Mouse (Mus musculus) myocyte (in vitro differentiated cells): ENCODE results near the gene Met. TPM values are rescaled to one million over a fixed set of nuclear protein-coding genes. Genes with fewer than 3 reads are reported as not detected.
A peak's percentile ranks its signal among the peaks of the same experiment; 100 is the strongest.

Experiments used
- H3K27me3 ChIP-seq: one replicate; pipeline ENCODE4 v1.6.1; 2011; ENCODE audit not compliant: control insufficient read depth, insufficient read depth, insufficient read length
- H3K36me3 ChIP-seq: one replicate; pipeline ENCODE4 v1.6.1; 2011; ENCODE audit not compliant: control insufficient read depth, insufficient read depth
- H3K4me2 ChIP-seq: one replicate; pipeline ENCODE4 v1.6.1; 2011; ENCODE audit warnings: low read depth, control low read depth
- H3K4me3 ChIP-seq: one replicate; pipeline ENCODE4 v1.5.1; 2011; ENCODE audit warnings: mild to moderate bottlenecking, control low read depth, moderate library complexity
- H3K79me2 ChIP-seq: one replicate; pipeline ENCODE4 v1.6.1; 2011; ENCODE audit not compliant: control insufficient read depth, insufficient read depth
- H3ac ChIP-seq: one replicate; pipeline ENCODE4 v1.6.1; 2011; ENCODE audit not compliant: control insufficient read depth, insufficient read length
- CEBPB ChIP-seq: IDR thresholded peaks from 2 replicates; pipeline ENCODE4 v1.6.1; 2011; ENCODE audit warnings: mild to moderate bottlenecking, moderate library complexity; ENCODE audit not compliant: poor library complexity, insufficient read depth, severe bottlenecking
- E2F4 ChIP-seq: IDR thresholded peaks from one replicate; pipeline ENCODE4 v1.6.1; 2011; ENCODE audit warnings: mild to moderate bottlenecking, control low read depth, moderate library complexity; ENCODE audit not compliant: insufficient read depth
- MAX ChIP-seq: IDR thresholded peaks from one replicate; pipeline ENCODE4 v1.6.1; 2011; ENCODE audit warnings: low read depth, mild to moderate bottlenecking, control low read depth
- MYOD1 ChIP-seq, 3 experiments: IDR thresholded peaks; one replicate each; pipeline ENCODE4 v1.6.1; 2011; ENCODE audit warnings: control low read depth in 2 of 3, low read depth in 2 of 3, mild to moderate bottlenecking in 2 of 3, moderate library complexity in 1 of 3; ENCODE audit not compliant: insufficient read length in 2 of 3, control insufficient read depth in 1 of 3
- MYOG ChIP-seq, 3 experiments: IDR thresholded peaks; one replicate each; pipeline ENCODE4 v1.6.1; 2011; ENCODE audit warnings: control low read depth in 2 of 3, low read depth in 2 of 3, mild to moderate bottlenecking in 2 of 3; ENCODE audit not compliant: insufficient read length in 2 of 3, control insufficient read depth in 1 of 3, insufficient read depth in 1 of 3
- POLR2A ChIP-seq: IDR thresholded peaks from one replicate; pipeline ENCODE4 v1.6.1; 2011; ENCODE audit warnings: low read depth, mild to moderate bottlenecking, control low read depth, moderate library complexity; ENCODE audit not compliant: insufficient read length
- POLR2AphosphoS2 ChIP-seq: IDR thresholded peaks from one replicate; pipeline ENCODE4 v1.6.1; 2011; ENCODE audit warnings: low read depth, control low read depth; ENCODE audit not compliant: insufficient read length
- REST ChIP-seq: IDR thresholded peaks from one replicate; pipeline ENCODE4 v1.6.1; 2011; ENCODE audit warnings: mild to moderate bottlenecking, control low read depth, moderate library complexity; ENCODE audit not compliant: insufficient read depth, insufficient read length
- SRF ChIP-seq: IDR thresholded peaks from one replicate; pipeline ENCODE4 v1.6.1; 2011; ENCODE audit warnings: low read depth; ENCODE audit not compliant: control insufficient read depth, insufficient read length
- TCF12 ChIP-seq: IDR thresholded peaks from one replicate; pipeline ENCODE4 v1.6.1; 2011; ENCODE audit warnings: mild to moderate bottlenecking, control low read depth; ENCODE audit not compliant: poor library complexity, insufficient read depth, severe bottlenecking
- TCF3 ChIP-seq: IDR thresholded peaks from one replicate; pipeline ENCODE4 v1.6.1; 2011; ENCODE audit warnings: low read depth, control low read depth; ENCODE audit not compliant: insufficient read length
- USF1 ChIP-seq: IDR thresholded peaks from one replicate; pipeline ENCODE4 v1.6.1; 2011; ENCODE audit warnings: low read depth, mild to moderate bottlenecking, control low read depth, moderate library complexity
- polyA plus RNA-seq: library from polyadenylated mRNA; unstranded; fragments of >200 nt; fragmentation: generic; extraction: Trizol; gene quantifications from one replicate; pipeline ENCODE4 v1.2.1, GENCODE M21; 2012; ENCODE audit warnings: missing spikeins

Met gene
- polyA plus RNA-seq, 1 experiment = 4.5 TPM

- no peak for TF ChIP-seq E2F4
- no peak for TF ChIP-seq MYOD1 (IDR thresholded peaks at IDR 0.05; ENCODE audit: control insufficient read depth in 1 of 3, insufficient read length in 2 of 3, low read depth in 2 of 3)
- TF ChIP-seq CEBPB = no peak
- no peak for TF ChIP-seq TCF3
- TF ChIP-seq REST = no peak
- no peak for TF ChIP-seq MAX
- TF ChIP-seq TCF12 = no peak
- TF ChIP-seq MYOG (IDR thresholded peaks at IDR 0.05; ENCODE audit: control insufficient read depth in 1 of 3, insufficient read depth in 1 of 3, insufficient read length in 2 of 3, low read depth in 2 of 3) = no peak
- no peak for TF ChIP-seq USF1
- TF ChIP-seq POLR2A = no peak
- TF ChIP-seq POLR2AphosphoS2 = no peak
- no peak for TF ChIP-seq SRF
- H3ac ChIP-seq = no peak overlapping the region
- H3K4me3 ChIP-seq = no peak overlapping the region
- H3K4me2 ChIP-seq = no peak overlapping the region
- no peaks in the 10 kb centered on the region for H3K27me3 ChIP-seq
- H3K36me3 ChIP-seq = peaks cover 10% of the 10 kb centered on the region
- peaks cover under 1% of the 10 kb centered on the region for H3K79me2 ChIP-seq
Measured at GRCm38 (mm10) chr6:17506831-17507230, 43.2 kb downstream of the Met start.

- no peaks in the 10 kb centered on the region for H3K79me2 ChIP-seq
- no peak overlapping the region for H3ac ChIP-seq
- H3K4me2 ChIP-seq = no peak overlapping the region
- no peak overlapping the region for H3K4me3 ChIP-seq
- peaks cover 5% of the 10 kb centered on the region for H3K36me3 ChIP-seq
- TF ChIP-seq POLR2AphosphoS2 = no peak
- no peaks in the 10 kb centered on the region for H3K27me3 ChIP-seq
Measured at GRCm38 (mm10) chr6:17508184-17508583, 44.6 kb downstream of the Met start.

DNA sequence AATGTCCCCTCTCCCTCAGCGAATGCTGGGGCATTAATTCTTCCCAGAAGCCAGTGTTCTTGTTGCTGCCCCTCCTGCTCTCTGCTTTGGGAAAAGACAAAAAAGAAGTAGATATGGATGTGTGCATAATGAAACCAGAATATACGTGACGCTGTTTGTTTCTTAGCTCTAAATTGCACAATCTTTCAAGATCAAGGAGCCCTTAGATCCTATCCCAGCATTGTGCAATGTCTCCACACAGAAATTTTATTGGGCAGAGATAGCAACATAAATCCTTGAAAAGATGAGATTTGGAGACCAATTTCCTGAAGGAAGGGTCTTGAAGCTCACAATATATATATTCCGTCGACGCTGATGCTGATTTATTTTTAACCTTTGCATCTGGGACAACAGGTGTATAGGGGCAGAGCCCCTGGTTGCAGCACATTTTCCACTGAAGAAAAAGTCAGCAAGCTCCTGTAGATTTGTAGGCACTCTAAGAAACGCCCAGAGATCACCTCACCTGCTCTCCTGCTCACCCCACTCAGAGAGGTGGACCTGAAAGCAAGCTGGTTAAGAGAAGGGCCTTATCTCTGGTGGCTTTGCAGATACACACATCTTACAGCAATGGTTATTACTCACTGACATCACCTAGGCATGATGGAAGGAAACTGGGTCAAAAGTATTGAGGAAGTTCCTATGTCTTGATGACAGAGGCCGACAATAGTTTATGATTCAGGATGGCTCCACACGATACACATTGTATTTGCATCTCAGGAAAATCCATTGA is 45.2 kb downstream of the Met start:
- no peaks in the 10 kb centered on the region for H3K79me2 ChIP-seq
- H3K4me2 ChIP-seq = no peak overlapping the region
- peaks cover 5% of the 10 kb centered on the region for H3K36me3 ChIP-seq
- no peak for TF ChIP-seq TCF12
- TF ChIP-seq MAX = no peak
- no peak for TF ChIP-seq USF1
- TF ChIP-seq E2F4 = no peak
- no peak for TF ChIP-seq TCF3
- no peak for TF ChIP-seq MYOD1 (IDR thresholded peaks at IDR 0.05; ENCODE audit: control insufficient read depth in 1 of 3, insufficient read length in 2 of 3, low read depth in 2 of 3)
- H3K4me3 ChIP-seq = no peak overlapping the region
- H3ac ChIP-seq = no peak overlapping the region
- H3K27me3 ChIP-seq = no peaks in the 10 kb centered on the region

DNA sequence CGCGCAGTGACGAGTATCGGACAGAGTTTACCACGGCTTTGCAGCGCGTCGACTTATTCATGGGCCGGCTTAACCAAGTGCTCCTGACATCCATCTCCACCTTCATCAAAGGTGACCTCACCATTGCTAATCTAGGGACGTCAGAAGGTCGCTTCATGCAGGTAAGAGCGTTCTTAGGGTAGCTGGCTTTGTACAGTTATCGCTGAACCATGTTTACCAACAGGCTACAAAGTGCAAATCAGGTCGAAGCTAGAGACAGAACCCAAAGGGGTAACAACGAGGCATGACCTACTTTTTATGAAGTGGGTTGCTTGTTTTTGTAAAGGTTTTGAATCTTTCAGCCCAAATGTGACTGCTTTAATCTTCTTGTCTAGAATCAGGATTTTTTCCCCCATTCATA is 49.8 kb downstream of the Met start:
- TF ChIP-seq TCF12 (no peak), MAX (no peak)
- no peaks in the 10 kb centered on the region for H3K36me3 ChIP-seq
- no peaks in the 10 kb centered on the region for H3K79me2 ChIP-seq
- no peak overlapping the region for H3K4me3 ChIP-seq
- no peaks in the 10 kb centered on the region for H3K27me3 ChIP-seq
- H3K4me2 ChIP-seq = no peak overlapping the region
- H3ac ChIP-seq = no peak overlapping the region

DNA sequence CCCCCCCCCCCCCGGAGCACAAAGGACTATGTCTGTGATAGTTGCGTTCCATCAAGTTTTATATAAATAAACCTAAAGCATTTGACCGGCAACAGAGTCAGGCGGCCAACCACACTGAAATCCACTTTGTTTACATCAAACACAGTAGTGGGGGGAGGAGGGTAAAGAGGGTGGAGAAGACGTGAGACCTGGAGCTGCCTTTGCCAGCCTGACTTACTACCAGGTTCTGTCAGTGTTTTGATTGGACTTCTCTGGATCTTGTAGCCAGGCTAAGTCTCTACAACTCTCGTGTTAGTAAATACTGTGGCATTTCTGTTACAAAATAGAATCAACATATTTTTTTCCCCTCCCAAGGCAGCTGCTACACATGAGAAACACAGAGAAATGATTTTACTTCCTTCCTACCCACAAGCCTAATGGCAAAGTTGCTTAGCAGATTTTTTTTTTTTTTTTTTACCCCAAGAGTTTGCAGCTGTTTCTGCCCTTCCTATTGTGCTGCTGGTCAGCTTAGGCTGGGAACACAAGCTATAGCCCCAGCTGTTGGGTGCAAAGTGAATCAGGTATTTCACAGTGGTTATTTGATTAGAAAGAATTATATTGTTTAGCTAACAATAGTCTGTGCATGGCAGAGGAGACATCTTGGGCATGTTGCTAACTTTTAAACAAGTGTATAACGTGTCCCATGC is 52.3 kb downstream of the Met start:
- peak overlapping the region; percentile 52 for H3K4me2 ChIP-seq
- no peaks in the 10 kb centered on the region for H3K36me3 ChIP-seq
- no peaks in the 10 kb centered on the region for H3K79me2 ChIP-seq
- H3ac ChIP-seq = no peak overlapping the region
- H3K27me3 ChIP-seq = no peaks in the 10 kb centered on the region
- no peak overlapping the region for H3K4me3 ChIP-seq
- TF ChIP-seq TCF12 = peak; percentile 64
- TF ChIP-seq MYOG (IDR thresholded peaks at IDR 0.05; ENCODE audit: control insufficient read depth in 1 of 3, insufficient read depth in 1 of 3, insufficient read length in 2 of 3, low read depth in 2 of 3) = peak in 2 of 3 experiments; percentile 67
- no peak for TF ChIP-seq CEBPB
- peak; percentile 86 to 91 (median 91) for TF ChIP-seq MYOD1 (IDR thresholded peaks at IDR 0.05; ENCODE audit: control insufficient read depth in 1 of 3, insufficient read length in 2 of 3, low read depth in 2 of 3)
